Mouse (Mus musculus): Measurements from ENCODE around the gene Meis3. TPM values are rescaled to one million over a fixed set of nuclear protein-coding genes. Genes with fewer than 3 reads are reported as not detected.

The Meis3 gene
- polyA plus RNA-seq, 1 experiment from 2014 or later, result 15.5 TPM

DNA sequence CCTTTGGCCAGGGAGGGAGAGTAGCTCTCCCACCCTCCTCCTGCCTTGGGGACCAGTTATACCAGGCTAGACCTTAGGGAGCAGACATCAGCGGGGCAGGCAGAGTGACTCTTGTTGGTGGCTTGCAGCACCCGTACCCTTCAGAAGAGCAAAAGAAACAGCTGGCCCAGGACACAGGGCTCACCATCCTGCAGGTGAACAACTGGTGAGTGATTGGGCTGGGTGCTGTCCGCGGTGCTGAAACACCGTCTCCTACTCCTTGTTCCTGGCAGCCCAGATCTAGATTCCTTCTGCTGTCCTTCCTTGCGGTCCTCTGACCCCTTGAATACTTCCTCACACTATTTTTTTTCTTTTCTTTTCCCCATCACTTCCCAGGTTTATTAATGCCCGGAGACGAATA, 8.8 kb downstream of the Meis3 start:
- Histone ChIP-seq H3K9me3 (ENCODE audit: control insufficient read depth, low read length) (0 out of 2 replicates have a peak, but pooled peaks cover 4% of the 10 kb centered on the region), H3K36me3 (ENCODE audit: control insufficient read depth, insufficient read depth, low read length) (0 out of 2 replicates have a peak, but pooled peaks cover 10% of the 10 kb centered on the region), H3K27ac (replicated peaks in 1 of 2; ENCODE audit: control insufficient read depth in 1 of 2, insufficient read depth in 1 of 2, low read depth in 2 of 2, low read length in 2 of 2) (no peak overlapping the region), H3K9ac (ENCODE audit: low read length) (no peak overlapping the region), H3K4me2 (ENCODE audit: low read length) (no peak overlapping the region), H3K4me3 (ENCODE audit: control insufficient read depth in 1 of 2, insufficient read depth in 1 of 2, low read depth in 1 of 2, low read length in 2 of 2) (no peak overlapping the region), H3K4me1 (ENCODE audit: control insufficient read depth in 2 of 2, insufficient read depth in 2 of 2, low read length in 2 of 2) (no peaks in the 10 kb centered on the region), H3K27me3 (ENCODE audit: control insufficient read depth, insufficient read depth, low read length) (no peaks in the 10 kb centered on the region)
- WGBS, result 19% methylated on average over 8 of the region's 8 CpGs
- no peak for ATAC-seq (ENCODE audit: insufficient number of reproducible peaks, insufficient read depth, low FRiP score, low read depth)

DNA sequence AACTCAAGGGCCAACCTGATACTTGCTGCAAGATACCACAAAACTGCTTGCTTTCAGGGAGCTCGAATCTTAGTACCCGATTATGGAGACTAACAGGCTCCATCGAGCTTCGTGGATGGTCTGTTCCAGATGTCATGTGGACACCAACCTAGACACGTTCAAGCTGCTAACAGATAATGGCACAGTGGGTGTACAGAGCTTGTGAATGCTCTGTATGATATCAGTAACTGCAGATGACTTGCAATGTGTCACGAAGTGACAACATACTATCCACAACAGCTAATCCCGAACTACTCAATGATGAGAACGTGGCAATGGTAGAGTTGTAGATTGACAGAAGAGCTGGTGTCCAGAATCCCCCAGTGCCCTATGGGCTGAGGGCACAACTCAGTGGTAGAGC, 12.6 kb downstream of the Meis3 start:
- no peak overlapping the region for H3K27ac ChIP-seq (replicated peaks in 1 of 2; ENCODE audit: control insufficient read depth in 1 of 2, insufficient read depth in 1 of 2, low read depth in 2 of 2, low read length in 2 of 2)
- 69% methylated on average over 8 of the region's 8 CpGs for WGBS
- H3K4me3 ChIP-seq (ENCODE audit: control insufficient read depth in 1 of 2, insufficient read depth in 1 of 2, low read depth in 1 of 2, low read length in 2 of 2), result no peak overlapping the region
- no peak overlapping the region for H3K4me2 ChIP-seq (ENCODE audit: low read length)
- 0 out of 2 replicates have a peak, but pooled peaks cover 5% of the 10 kb centered on the region for H3K36me3 ChIP-seq (ENCODE audit: control insufficient read depth, insufficient read depth, low read length)
- no peaks in the 10 kb centered on the region for H3K9me3 ChIP-seq (ENCODE audit: control insufficient read depth, low read length)
- no peaks in the 10 kb centered on the region; a peak in 1 of 4 replicates for H3K4me1 ChIP-seq (ENCODE audit: control insufficient read depth in 2 of 2, insufficient read depth in 2 of 2, low read length in 2 of 2)
- ATAC-seq (ENCODE audit: insufficient number of reproducible peaks, insufficient read depth, low FRiP score, low read depth), result no peak
- H3K9ac ChIP-seq (ENCODE audit: low read length), result no peak overlapping the region
- H3K27me3 ChIP-seq (ENCODE audit: control insufficient read depth, insufficient read depth, low read length), result no peaks in the 10 kb centered on the region; the same call in 1 of the 2 replicates

DNA sequence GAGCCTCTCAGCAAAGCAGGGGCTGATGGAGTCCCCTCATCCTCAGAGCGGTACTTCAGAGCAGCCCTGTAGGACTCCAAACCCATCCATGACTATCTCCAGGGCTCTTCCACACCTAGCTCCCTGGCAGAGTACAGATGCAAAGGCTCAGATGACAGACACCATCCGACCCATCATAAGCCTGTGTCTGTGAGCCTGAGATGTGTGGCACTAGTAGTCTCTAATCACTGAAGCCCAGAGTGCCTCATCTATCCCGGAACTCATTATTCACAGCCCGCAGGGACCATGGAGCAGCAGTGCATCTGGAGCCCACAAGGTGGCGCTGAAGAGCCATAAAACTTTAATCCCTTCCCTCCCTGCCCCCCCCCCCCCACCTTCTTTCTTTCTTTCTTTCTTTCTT, 17.4 kb downstream of the Meis3 start:
- H3K27me3 ChIP-seq (ENCODE audit: control insufficient read depth, insufficient read depth, low read length), result no peaks in the 10 kb centered on the region; the same call in 1 of the 2 replicates
- no peaks in the 10 kb centered on the region for H3K9me3 ChIP-seq (ENCODE audit: control insufficient read depth, low read length)
- WGBS, result 13% methylated on average over 5 of the region's 5 CpGs
- no peaks in the 10 kb centered on the region; a peak in 1 of 4 replicates for H3K4me1 ChIP-seq (ENCODE audit: control insufficient read depth in 2 of 2, insufficient read depth in 2 of 2, low read length in 2 of 2)
- no peak overlapping the region for H3K4me2 ChIP-seq (ENCODE audit: low read length)
- no peak for ATAC-seq (ENCODE audit: insufficient number of reproducible peaks, insufficient read depth, low FRiP score, low read depth)
- H3K36me3 ChIP-seq (ENCODE audit: control insufficient read depth, insufficient read depth, low read length), result peaks cover 16% of the 10 kb centered on the region; the same call in 1 of the 2 replicates
- no peak overlapping the region for H3K9ac ChIP-seq (ENCODE audit: low read length)
- H3K4me3 ChIP-seq (ENCODE audit: control insufficient read depth in 1 of 2, insufficient read depth in 1 of 2, low read depth in 1 of 2, low read length in 2 of 2), result no peak overlapping the region
- H3K27ac ChIP-seq (replicated peaks in 1 of 2; ENCODE audit: control insufficient read depth in 1 of 2, insufficient read depth in 1 of 2, low read depth in 2 of 2, low read length in 2 of 2), result no peak overlapping the region

DNA sequence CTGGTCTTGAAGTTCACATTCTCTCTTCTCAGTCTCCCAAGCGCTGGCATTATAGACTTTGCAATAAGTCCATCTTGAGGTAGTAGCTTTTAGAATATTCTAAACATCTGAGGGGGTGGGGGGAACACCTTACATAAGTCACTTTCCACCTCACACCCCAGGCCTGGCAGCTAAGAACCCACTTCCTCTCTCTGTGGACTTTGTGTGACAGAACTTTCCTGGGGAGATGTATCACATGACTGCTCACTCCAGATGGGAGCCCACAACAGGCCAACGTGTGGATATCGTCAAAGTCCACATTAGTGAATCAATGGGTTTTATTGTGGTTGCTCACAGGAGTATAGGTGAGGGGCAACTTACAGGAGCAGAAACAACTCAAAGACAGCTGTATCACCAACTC, 18.8 kb downstream of the Meis3 start:
- ATAC-seq (ENCODE audit: insufficient number of reproducible peaks, insufficient read depth, low FRiP score, low read depth), result no peak
- Histone ChIP-seq H3K4me2 (ENCODE audit: low read length) (no peak overlapping the region), H3K36me3 (ENCODE audit: control insufficient read depth, insufficient read depth, low read length) (peaks cover 30% of the 10 kb centered on the region), H3K9ac (ENCODE audit: low read length) (no peak overlapping the region), H3K4me3 (ENCODE audit: control insufficient read depth in 1 of 2, insufficient read depth in 1 of 2, low read depth in 1 of 2, low read length in 2 of 2) (no peak overlapping the region), H3K27ac (replicated peaks in 1 of 2; ENCODE audit: control insufficient read depth in 1 of 2, insufficient read depth in 1 of 2, low read depth in 2 of 2, low read length in 2 of 2) (no peak overlapping the region), H3K4me1 (ENCODE audit: control insufficient read depth in 2 of 2, insufficient read depth in 2 of 2, low read length in 2 of 2) (no peaks in the 10 kb centered on the region; a peak in 1 of 4 replicates), H3K9me3 (ENCODE audit: control insufficient read depth, low read length) (no peaks in the 10 kb centered on the region), H3K27me3 (ENCODE audit: control insufficient read depth, insufficient read depth, low read length) (no peaks in the 10 kb centered on the region; the same call in 1 of the 2 replicates)
- 60% methylated on average over 3 of the region's 3 CpGs for WGBS

DNA sequence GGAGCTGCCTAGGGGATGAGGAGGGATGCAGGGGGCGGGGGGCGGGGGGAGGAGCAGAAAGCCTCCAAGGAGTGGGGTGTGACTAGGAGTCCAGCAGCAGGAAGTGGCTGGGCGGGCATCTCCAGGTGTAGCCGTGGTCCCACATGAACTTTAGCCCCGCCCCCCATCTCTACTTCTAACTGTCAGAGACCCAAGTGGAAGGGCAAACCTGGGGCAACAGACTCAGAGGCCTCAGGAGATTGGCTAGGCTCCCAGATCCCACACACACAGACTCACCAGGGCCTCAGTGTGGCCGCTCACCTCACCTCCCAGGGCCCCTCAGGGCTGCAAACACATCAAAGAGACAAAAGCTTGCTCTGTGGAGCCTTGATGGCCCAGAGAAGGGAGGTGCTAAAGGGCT, 21.7 kb downstream of the Meis3 start:
- Histone ChIP-seq H3K27me3 (ENCODE audit: control insufficient read depth, insufficient read depth, low read length) (no peaks in the 10 kb centered on the region), H3K4me2 (ENCODE audit: low read length) (no peak overlapping the region), H3K9me3 (ENCODE audit: control insufficient read depth, low read length) (no peaks in the 10 kb centered on the region), H3K36me3 (ENCODE audit: control insufficient read depth, insufficient read depth, low read length) (peaks cover 59% of the 10 kb centered on the region), H3K27ac (replicated peaks in 1 of 2; ENCODE audit: control insufficient read depth in 1 of 2, insufficient read depth in 1 of 2, low read depth in 2 of 2, low read length in 2 of 2) (no peak overlapping the region), H3K4me1 (ENCODE audit: control insufficient read depth in 2 of 2, insufficient read depth in 2 of 2, low read length in 2 of 2) (no peaks in the 10 kb centered on the region), H3K4me3 (ENCODE audit: control insufficient read depth in 1 of 2, insufficient read depth in 1 of 2, low read depth in 1 of 2, low read length in 2 of 2) (no peak overlapping the region), H3K9ac (ENCODE audit: low read length) (no peak overlapping the region)
- no peak for ATAC-seq (ENCODE audit: insufficient number of reproducible peaks, insufficient read depth, low FRiP score, low read depth)
- WGBS, result 72% methylated on average over 6 of the region's 6 CpGs

DNA sequence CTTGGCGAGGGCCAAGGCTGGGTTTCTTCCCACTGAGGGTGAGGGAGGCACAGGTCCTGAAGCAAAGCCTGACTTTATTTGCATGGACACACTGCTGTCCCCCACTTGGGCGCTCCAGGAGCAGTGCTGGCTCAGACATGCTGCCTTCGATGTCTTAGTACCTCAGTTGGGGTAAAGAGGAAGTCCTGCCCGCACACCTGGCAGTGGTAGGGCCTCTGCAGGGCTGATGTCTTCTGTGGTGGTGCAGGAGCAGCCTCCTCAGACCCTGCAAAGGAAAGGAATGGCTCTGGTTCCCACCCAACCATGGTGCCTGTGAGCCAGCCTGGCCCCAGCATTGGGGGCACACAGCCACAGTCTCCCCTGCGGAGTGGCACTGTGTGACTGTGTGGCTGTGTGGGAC, 22.3 kb downstream of the Meis3 start:
- Histone ChIP-seq H3K9me3 (ENCODE audit: control insufficient read depth, low read length) (no peaks in the 10 kb centered on the region), H3K9ac (ENCODE audit: low read length) (no peak overlapping the region), H3K27me3 (ENCODE audit: control insufficient read depth, insufficient read depth, low read length) (no peaks in the 10 kb centered on the region), H3K27ac (replicated peaks in 1 of 2; ENCODE audit: control insufficient read depth in 1 of 2, insufficient read depth in 1 of 2, low read depth in 2 of 2, low read length in 2 of 2) (no peak overlapping the region), H3K4me1 (ENCODE audit: control insufficient read depth in 2 of 2, insufficient read depth in 2 of 2, low read length in 2 of 2) (no peaks in the 10 kb centered on the region), H3K36me3 (ENCODE audit: control insufficient read depth, insufficient read depth, low read length) (peaks cover 65% of the 10 kb centered on the region), H3K4me2 (ENCODE audit: low read length) (no peak overlapping the region), H3K4me3 (ENCODE audit: control insufficient read depth in 1 of 2, insufficient read depth in 1 of 2, low read depth in 1 of 2, low read length in 2 of 2) (no peak overlapping the region)
- WGBS, result 76% methylated on average over 5 of the region's 5 CpGs
- ATAC-seq (ENCODE audit: insufficient number of reproducible peaks, insufficient read depth, low FRiP score, low read depth), result no peak

DNA sequence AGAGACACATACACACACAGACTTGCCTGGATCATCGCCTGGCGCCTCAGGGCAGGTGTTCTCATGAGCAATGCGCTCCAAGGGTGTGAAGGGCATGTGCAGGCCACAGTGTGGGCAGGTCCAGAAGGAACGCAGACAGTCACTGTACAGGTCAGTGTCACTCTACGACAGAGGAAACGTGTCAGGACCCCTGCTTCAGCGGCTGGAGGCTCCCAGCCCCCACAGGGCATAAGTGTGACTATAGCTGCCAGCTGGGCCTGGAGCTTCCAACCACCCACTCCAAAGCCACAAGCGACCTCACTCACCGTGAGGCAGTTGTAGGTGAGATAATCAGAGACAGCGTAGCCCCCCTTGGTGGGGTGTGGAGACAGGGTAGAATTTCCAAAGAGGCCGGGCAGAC, 23.6 kb downstream of the Meis3 start:
- Histone ChIP-seq H3K9me3 (ENCODE audit: control insufficient read depth, low read length) (no peaks in the 10 kb centered on the region), H3K27ac (replicated peaks in 1 of 2; ENCODE audit: control insufficient read depth in 1 of 2, insufficient read depth in 1 of 2, low read depth in 2 of 2, low read length in 2 of 2) (no peak overlapping the region), H3K9ac (ENCODE audit: low read length) (no peak overlapping the region), H3K27me3 (ENCODE audit: control insufficient read depth, insufficient read depth, low read length) (no peaks in the 10 kb centered on the region), H3K4me2 (ENCODE audit: low read length) (no peak overlapping the region), H3K36me3 (ENCODE audit: control insufficient read depth, insufficient read depth, low read length) (peaks cover 78% of the 10 kb centered on the region), H3K4me1 (ENCODE audit: control insufficient read depth in 2 of 2, insufficient read depth in 2 of 2, low read length in 2 of 2) (no peaks in the 10 kb centered on the region), H3K4me3 (ENCODE audit: control insufficient read depth in 1 of 2, insufficient read depth in 1 of 2, low read depth in 1 of 2, low read length in 2 of 2) (no peak overlapping the region)
- no peak for ATAC-seq (ENCODE audit: insufficient number of reproducible peaks, insufficient read depth, low FRiP score, low read depth)
- 85% methylated on average over 11 of the region's 11 CpGs for WGBS

DNA sequence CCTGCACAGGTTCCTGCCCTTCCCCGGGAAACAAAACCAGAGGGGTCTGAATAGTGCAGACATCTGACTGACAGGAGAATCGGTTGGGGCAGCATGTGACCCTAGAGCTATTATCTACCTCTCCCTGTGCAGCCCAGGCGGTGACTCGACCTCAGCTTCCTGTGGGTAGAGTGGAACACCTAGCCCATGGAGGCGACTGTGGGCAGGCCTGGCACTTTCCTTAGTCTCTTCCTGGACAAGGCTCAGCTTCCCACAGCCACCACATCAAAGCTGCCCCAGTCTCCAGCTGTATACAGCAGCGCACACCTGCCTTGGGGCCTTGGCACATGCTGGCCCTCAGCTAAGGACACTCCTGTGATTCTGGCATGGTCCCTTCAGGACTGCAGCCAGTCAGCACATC, 26.2 kb downstream of the Meis3 start:
- no peak overlapping the region for H3K4me2 ChIP-seq (ENCODE audit: low read length)
- no peak overlapping the region for H3K27ac ChIP-seq (replicated peaks in 1 of 2; ENCODE audit: control insufficient read depth in 1 of 2, insufficient read depth in 1 of 2, low read depth in 2 of 2, low read length in 2 of 2)
- peaks cover 97% of the 10 kb centered on the region for H3K36me3 ChIP-seq (ENCODE audit: control insufficient read depth, insufficient read depth, low read length)
- H3K27me3 ChIP-seq (ENCODE audit: control insufficient read depth, insufficient read depth, low read length), result no peaks in the 10 kb centered on the region
- H3K4me3 ChIP-seq (ENCODE audit: control insufficient read depth in 1 of 2, insufficient read depth in 1 of 2, low read depth in 1 of 2, low read length in 2 of 2), result no peak overlapping the region
- 78% methylated on average over 6 of the region's 6 CpGs for WGBS
- H3K4me1 ChIP-seq (ENCODE audit: control insufficient read depth in 2 of 2, insufficient read depth in 2 of 2, low read length in 2 of 2), result no peaks in the 10 kb centered on the region
- no peak overlapping the region for H3K9ac ChIP-seq (ENCODE audit: low read length)
- ATAC-seq (ENCODE audit: insufficient number of reproducible peaks, insufficient read depth, low FRiP score, low read depth), result no peak
- no peaks in the 10 kb centered on the region for H3K9me3 ChIP-seq (ENCODE audit: control insufficient read depth, low read length)

Measured in heart, embryonic 14.5 days (tissue).